Mouse (Mus musculus): ENCODE measurements around the gene Wdr48. TPM values are rescaled to one million over a fixed set of nuclear protein-coding genes. Genes with fewer than 3 reads are reported as not detected.

Gene Wdr48
- total and polyA plus RNA-seq, 2 experiments from 2014 or later, result 47.9 to 83.2 TPM

DNA sequence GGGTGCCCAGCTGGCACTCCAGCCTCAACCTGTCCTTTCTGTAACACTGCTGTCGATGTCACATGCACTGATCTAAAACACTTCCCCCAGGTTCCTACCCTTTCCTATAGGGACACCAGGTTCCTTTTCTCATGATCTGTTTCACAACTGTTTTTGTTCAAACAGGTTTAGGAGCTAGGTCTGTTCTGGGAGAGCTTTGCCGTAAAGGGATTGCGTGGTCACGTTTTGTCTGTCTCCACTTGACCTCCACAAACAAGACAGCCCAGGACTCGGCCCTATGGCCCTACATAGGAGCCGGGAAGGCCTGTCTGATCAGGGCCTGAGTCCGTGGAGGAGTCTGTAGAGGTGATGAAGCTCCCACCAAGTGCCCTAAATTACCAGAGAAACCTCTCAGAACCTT, 75.1 kb downstream of the Wdr48 start:
- H3K36me3 ChIP-seq (ENCODE audit: insufficient read depth), result no peaks in the 10 kb centered on the region
- H3K27ac ChIP-seq (ENCODE audit: low read depth, low read length), result no peak overlapping the region
- no peaks in the 10 kb centered on the region for H3K9me3 ChIP-seq (ENCODE audit: low read length)
- no peak for DNase-seq
- H3K27me3 ChIP-seq (ENCODE audit: insufficient read depth, low read length), result no peaks in the 10 kb centered on the region
- ATAC-seq, result no peak
- H3K9ac ChIP-seq, result no peak overlapping the region
- WGBS, result 79% methylated on average over 7 of the region's 7 CpGs
- no peak overlapping the region for H3K4me3 ChIP-seq (ENCODE audit: low read depth, low read length)
- TF ChIP-seq CTCF (IDR thresholded peaks at IDR 0.05; ENCODE audit: low read depth), result no peak
- H3K4me2 ChIP-seq (ENCODE audit: low read depth), result no peak overlapping the region
- H3K4me1 ChIP-seq (ENCODE audit: insufficient read depth), result peaks cover 11% of the 10 kb centered on the region

DNA sequence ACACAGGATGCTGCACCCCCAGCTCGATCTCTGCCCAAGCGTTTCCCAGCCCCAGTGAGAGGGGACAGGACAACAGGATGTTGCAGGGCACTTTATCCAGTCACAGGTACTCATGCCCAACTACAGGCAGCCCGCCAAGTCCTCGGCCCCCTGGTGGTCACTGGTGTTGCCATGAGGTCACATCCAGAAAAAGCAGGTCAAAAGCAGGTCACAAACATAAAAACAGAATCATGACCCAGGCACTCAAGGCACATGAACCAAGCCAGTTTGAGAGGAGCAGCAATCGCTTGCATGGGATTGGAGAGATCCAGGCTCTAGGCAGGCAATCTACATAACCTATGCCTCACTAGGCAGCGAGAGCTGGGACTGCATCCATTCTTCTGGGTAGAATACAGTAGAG, 75.5 kb downstream of the Wdr48 start:
- ATAC-seq, result no peak
- Histone ChIP-seq H3K27ac (ENCODE audit: low read depth, low read length) (peak overlapping the region; percentile 58), H3K9me3 (ENCODE audit: low read length) (no peaks in the 10 kb centered on the region), H3K4me2 (ENCODE audit: low read depth) (no peak overlapping the region), H3K4me3 (ENCODE audit: low read depth, low read length) (no peak overlapping the region), H3K9ac (no peak overlapping the region), H3K4me1 (ENCODE audit: insufficient read depth) (peaks cover 11% of the 10 kb centered on the region), H3K36me3 (ENCODE audit: insufficient read depth) (no peaks in the 10 kb centered on the region), H3K27me3 (ENCODE audit: insufficient read depth, low read length) (no peaks in the 10 kb centered on the region)
- no peak for DNase-seq
- peak; percentile 58 for TF ChIP-seq CTCF (IDR thresholded peaks at IDR 0.05; ENCODE audit: low read depth)
- 30% methylated on average over 6 of the region's 6 CpGs for WGBS

DNA sequence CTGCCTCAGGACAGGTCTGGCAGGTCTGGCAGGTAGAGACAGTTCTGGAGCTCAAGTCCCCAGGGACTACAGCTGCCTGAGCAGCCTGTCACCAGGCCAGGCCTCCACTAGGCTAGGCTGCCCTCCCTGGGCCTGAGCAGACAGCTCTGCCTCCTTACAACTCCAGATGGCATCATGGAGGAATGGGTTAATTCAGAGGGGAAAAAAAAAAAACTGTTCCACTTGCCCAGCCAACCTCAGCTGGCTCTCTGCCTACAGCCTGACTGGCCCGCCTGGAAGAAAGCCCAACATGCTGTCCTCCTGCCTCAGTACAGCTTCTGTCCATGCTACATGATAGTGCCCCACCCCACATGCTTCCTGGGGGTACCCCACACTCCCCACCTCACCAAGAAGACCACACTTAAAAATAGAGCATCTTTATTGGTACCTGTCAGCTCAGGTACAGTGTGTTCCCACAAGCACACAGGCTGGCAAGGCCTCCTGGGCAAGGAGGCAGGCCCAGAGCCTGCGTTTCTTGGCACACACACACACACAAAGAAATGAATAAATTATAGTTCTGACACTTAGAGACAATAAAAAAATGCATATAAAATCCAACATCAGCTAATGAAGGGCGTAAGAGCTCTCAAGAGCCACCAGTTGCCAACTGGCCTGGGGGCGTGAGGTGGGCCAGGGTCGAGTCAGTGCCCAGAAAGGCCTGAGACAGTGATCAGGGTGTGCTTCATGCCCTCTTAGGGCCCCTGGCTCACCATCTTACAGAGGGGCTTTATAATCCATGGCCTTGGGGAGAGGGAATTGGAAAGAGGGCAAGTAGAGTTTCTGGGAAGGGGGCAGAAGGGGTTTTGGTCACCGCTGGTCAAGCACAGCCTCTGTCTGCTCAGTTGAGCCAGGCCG, 76.3 kb downstream of the Wdr48 start:
- peak; percentile 79 for DNase-seq
- H3K9ac ChIP-seq, result peak overlapping the region; percentile 18; the same call in 1 of the 2 replicates
- WGBS, result 46% methylated on average over 7 of the region's 7 CpGs
- no peak for TF ChIP-seq CTCF (IDR thresholded peaks at IDR 0.05; ENCODE audit: low read depth)
- H3K27me3 ChIP-seq (ENCODE audit: insufficient read depth, low read length), result no peaks in the 10 kb centered on the region
- no peak overlapping the region for H3K4me3 ChIP-seq (ENCODE audit: low read depth, low read length)
- ATAC-seq, result peak; percentile 77
- no peaks in the 10 kb centered on the region for H3K9me3 ChIP-seq (ENCODE audit: low read length)
- H3K4me1 ChIP-seq (ENCODE audit: insufficient read depth), result peaks cover 11% of the 10 kb centered on the region
- H3K36me3 ChIP-seq (ENCODE audit: insufficient read depth), result no peaks in the 10 kb centered on the region
- no peak overlapping the region for H3K4me2 ChIP-seq (ENCODE audit: low read depth)
- H3K27ac ChIP-seq (ENCODE audit: low read depth, low read length), result peak overlapping the region; percentile 58

DNA sequence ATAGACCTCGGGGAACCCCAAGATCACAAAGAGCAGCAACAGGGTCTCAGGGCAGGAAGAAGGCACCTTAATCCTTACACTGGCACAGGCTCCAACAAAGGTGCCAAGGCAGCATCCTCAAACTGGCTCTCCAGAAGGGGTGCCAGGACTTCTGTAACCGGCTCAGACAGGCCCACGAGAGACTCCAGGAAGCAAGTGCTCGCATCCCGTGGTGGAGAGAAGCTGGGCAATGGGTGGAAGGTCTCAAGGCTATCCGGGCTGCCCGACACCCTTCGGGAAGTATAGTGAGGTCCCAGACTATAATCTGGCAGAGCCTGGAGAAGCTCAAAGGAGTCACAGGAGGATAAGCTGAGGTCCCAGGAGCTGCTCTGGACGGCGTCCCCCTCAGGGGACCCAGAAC, 77.5 kb downstream of the Wdr48 start:
- no peak overlapping the region for H3K4me2 ChIP-seq (ENCODE audit: low read depth)
- no peak overlapping the region for H3K27ac ChIP-seq (ENCODE audit: low read depth, low read length)
- H3K36me3 ChIP-seq (ENCODE audit: insufficient read depth), result no peaks in the 10 kb centered on the region
- no peak overlapping the region for H3K4me3 ChIP-seq (ENCODE audit: low read depth, low read length)
- 83% methylated on average over 10 of the region's 10 CpGs for WGBS
- no peak for TF ChIP-seq CTCF (IDR thresholded peaks at IDR 0.05; ENCODE audit: low read depth)
- no peaks in the 10 kb centered on the region for H3K9me3 ChIP-seq (ENCODE audit: low read length)
- no peak overlapping the region for H3K9ac ChIP-seq
- ATAC-seq (no peak), DNase-seq (no peak)
- peaks cover 11% of the 10 kb centered on the region for H3K4me1 ChIP-seq (ENCODE audit: insufficient read depth)
- no peaks in the 10 kb centered on the region for H3K27me3 ChIP-seq (ENCODE audit: insufficient read depth, low read length)

DNA sequence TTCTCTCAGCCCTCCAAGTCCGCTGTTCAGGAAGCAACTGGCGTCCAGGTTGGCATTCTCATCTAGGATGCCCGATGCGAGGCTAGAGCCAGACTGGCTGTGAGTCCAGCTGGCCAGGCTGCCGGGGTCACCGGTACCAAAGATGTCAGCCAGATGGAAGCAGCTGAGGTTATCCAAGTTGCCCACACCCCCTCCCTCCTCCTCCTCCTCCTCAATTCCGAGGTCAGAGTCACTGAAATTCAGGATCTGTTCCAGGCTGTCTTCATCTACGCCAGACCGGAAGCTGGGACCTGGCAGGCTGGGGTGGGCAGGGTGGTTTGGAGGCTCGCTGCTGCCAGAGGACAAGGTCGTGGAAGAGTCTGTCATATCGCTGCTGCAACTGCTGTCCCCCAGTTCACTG, 77.9 kb downstream of the Wdr48 start:
- H3K4me2 ChIP-seq (ENCODE audit: low read depth), result no peak overlapping the region
- WGBS, result 72% methylated on average over 12 of the region's 12 CpGs
- no peak overlapping the region for H3K27ac ChIP-seq (ENCODE audit: low read depth, low read length)
- no peaks in the 10 kb centered on the region for H3K27me3 ChIP-seq (ENCODE audit: insufficient read depth, low read length)
- DNase-seq (no peak), ATAC-seq (no peak)
- no peak overlapping the region for H3K9ac ChIP-seq
- peaks cover 11% of the 10 kb centered on the region for H3K4me1 ChIP-seq (ENCODE audit: insufficient read depth)
- no peaks in the 10 kb centered on the region for H3K9me3 ChIP-seq (ENCODE audit: low read length)
- TF ChIP-seq CTCF (IDR thresholded peaks at IDR 0.05; ENCODE audit: low read depth), result no peak
- H3K4me3 ChIP-seq (ENCODE audit: low read depth, low read length), result no peak overlapping the region
- H3K36me3 ChIP-seq (ENCODE audit: insufficient read depth), result no peaks in the 10 kb centered on the region

DNA sequence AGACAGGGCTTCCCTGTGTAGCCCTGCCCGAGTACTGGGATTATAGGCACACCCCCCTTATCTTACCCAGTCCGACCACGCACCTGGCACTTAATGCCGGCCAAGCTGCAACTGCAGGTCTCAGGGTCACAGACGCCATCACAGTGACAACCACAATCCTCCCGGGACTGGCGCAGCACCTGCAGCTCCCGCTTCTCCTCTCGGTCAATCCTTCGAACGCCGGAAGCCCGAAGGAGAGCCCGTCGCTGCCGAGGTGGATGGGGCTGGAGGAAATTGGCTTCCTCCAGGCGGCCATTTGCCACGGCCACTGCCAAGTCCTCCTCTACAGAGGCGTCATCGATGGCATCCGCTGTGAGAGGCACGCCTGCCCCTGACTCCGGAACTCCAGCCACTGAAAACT, 78.6 kb downstream of the Wdr48 start:
- H3K4me3 ChIP-seq (ENCODE audit: low read depth, low read length), result no peak overlapping the region
- H3K9ac ChIP-seq, result no peak overlapping the region
- DNase-seq (no peak), ATAC-seq (no peak)
- 89% methylated on average over 23 of the region's 23 CpGs for WGBS
- no peak for TF ChIP-seq CTCF (IDR thresholded peaks at IDR 0.05; ENCODE audit: low read depth)
- H3K36me3 ChIP-seq (ENCODE audit: insufficient read depth), result no peaks in the 10 kb centered on the region
- no peaks in the 10 kb centered on the region for H3K9me3 ChIP-seq (ENCODE audit: low read length)
- no peaks in the 10 kb centered on the region for H3K27me3 ChIP-seq (ENCODE audit: insufficient read depth, low read length)
- no peak overlapping the region for H3K4me2 ChIP-seq (ENCODE audit: low read depth)
- peaks cover 11% of the 10 kb centered on the region for H3K4me1 ChIP-seq (ENCODE audit: insufficient read depth)
- H3K27ac ChIP-seq (ENCODE audit: low read depth, low read length), result no peak overlapping the region

DNA sequence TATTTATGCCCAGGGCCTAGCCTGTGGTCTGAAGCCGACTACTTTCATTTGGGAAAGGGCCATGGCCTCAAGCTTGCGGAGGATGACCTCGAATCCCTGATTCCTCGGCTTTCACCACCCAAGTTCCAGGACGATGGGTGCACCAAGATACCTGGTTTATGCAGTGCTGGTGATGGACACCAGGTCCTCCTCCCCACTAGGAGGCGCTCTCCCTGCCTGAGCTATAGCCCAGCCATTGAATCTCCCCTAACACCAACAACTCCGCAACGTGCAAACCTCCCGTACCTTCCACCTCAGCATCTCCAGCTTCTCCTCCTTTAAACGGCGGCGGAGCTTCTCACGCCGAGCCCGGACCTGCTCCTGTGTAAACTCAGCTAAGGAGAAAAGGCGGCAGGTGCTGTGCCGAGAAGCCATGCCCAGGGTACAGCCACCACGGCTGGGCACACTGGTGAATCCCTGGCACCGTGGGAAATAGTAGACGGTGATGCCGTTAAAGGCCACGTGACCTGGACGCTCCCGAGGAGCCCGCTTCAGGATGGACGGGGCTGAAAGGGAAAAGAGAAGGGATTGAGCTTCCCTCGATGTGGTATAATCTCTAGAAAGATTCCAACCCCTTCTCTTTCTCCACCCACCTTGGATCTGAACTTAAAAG, 79.3 kb downstream of the Wdr48 start:
- peaks cover 11% of the 10 kb centered on the region for H3K4me1 ChIP-seq (ENCODE audit: insufficient read depth)
- H3K36me3 ChIP-seq (ENCODE audit: insufficient read depth), result no peaks in the 10 kb centered on the region
- no peak overlapping the region for H3K4me3 ChIP-seq (ENCODE audit: low read depth, low read length)
- DNase-seq (no peak), ATAC-seq (no peak)
- peak; percentile 52 for TF ChIP-seq CTCF (IDR thresholded peaks at IDR 0.05; ENCODE audit: low read depth)
- H3K4me2 ChIP-seq (ENCODE audit: low read depth), result no peak overlapping the region
- no peak overlapping the region for H3K9ac ChIP-seq
- no peaks in the 10 kb centered on the region for H3K27me3 ChIP-seq (ENCODE audit: insufficient read depth, low read length)
- H3K9me3 ChIP-seq (ENCODE audit: low read length), result no peaks in the 10 kb centered on the region
- no peak overlapping the region for H3K27ac ChIP-seq (ENCODE audit: low read depth, low read length)
- 93% methylated on average over 27 of the region's 27 CpGs for WGBS
